Mouse (Mus musculus): ENCODE results near the gene Nxt1.
A peak's percentile ranks its signal among the peaks of the same experiment; 100 is the strongest.

Nxt1 gene

GRCm38 (mm10) chr2:148672199-148673096 lies at the start of gene Nxt1:
Nxt1 (plus strand) TSS chr2:148672601.
- DNase-seq (ENCODE audit: low spot score), result peak; percentile 98

- no peak for DNase-seq (ENCODE audit: low spot score)
These were observed 49.3 kb upstream of the Nxt1 start for GRCm38 (mm10) chr2:148623067-148623466.

- no peak for DNase-seq (ENCODE audit: low spot score)
These were observed 47.9 kb upstream of the Nxt1 start for GRCm38 (mm10) chr2:148624484-148624883.

GRCm38 (mm10) chr2:148627011-148627471 lies 45.4 kb upstream of the Nxt1 start:
- no peak for DNase-seq (ENCODE audit: low spot score)

GRCm38 (mm10) chr2:148631011-148631410 lies 41.4 kb upstream of the Nxt1 start:
- DNase-seq (ENCODE audit: low spot score), result no peak

GRCm38 (mm10) chr2:148631602-148632001 lies 40.8 kb upstream of the Nxt1 start:
- no peak for DNase-seq (ENCODE audit: low spot score)

GRCm38 (mm10) chr2:148634466-148634865 lies 37.9 kb upstream of the Nxt1 start:
- no peak for DNase-seq (ENCODE audit: low spot score)

GRCm38 (mm10) chr2:148642610-148643370 lies 29.6 kb upstream of the Nxt1 start:
- DNase-seq (ENCODE audit: low spot score), result no peak

GRCm38 (mm10) chr2:148644421-148645000 lies 27.9 kb upstream of the Nxt1 start:
- DNase-seq (ENCODE audit: low spot score), result no peak

- DNase-seq (ENCODE audit: low spot score), result no peak
These were observed 21.6 kb upstream of the Nxt1 start for GRCm38 (mm10) chr2:148650587-148651357.

- DNase-seq (ENCODE audit: low spot score), result peak; percentile 13
These were observed 17.4 kb upstream of the Nxt1 start for GRCm38 (mm10) chr2:148654961-148655360.

GRCm38 (mm10) chr2:148663458-148663857 lies 8.9 kb upstream of the Nxt1 start:
- no peak for DNase-seq (ENCODE audit: low spot score)

- peak; percentile 73 for DNase-seq (ENCODE audit: low spot score)
These were observed 5.4 kb downstream of the Nxt1 start for GRCm38 (mm10) chr2:148677801-148678200.

- peak; percentile 78 for DNase-seq (ENCODE audit: low spot score)
These were observed 6.9 kb downstream of the Nxt1 start for GRCm38 (mm10) chr2:148679346-148679745.

- DNase-seq (ENCODE audit: low spot score), result peak; percentile 99
These were observed 8.4 kb downstream of the Nxt1 start, which contains the start of gene Gzf1 for GRCm38 (mm10) chr2:148680775-148681291. Gzf1 (plus strand) TSS chr2:148681023.

- no peak for DNase-seq (ENCODE audit: low spot score)
These were observed 9.1 kb downstream of the Nxt1 start for GRCm38 (mm10) chr2:148681461-148681891.

- DNase-seq (ENCODE audit: low spot score), result no peak
These were observed 10.6 kb downstream of the Nxt1 start for GRCm38 (mm10) chr2:148683031-148683430.

GRCm38 (mm10) chr2:148684972-148685371 lies 12.6 kb downstream of the Nxt1 start:
- no peak for DNase-seq (ENCODE audit: low spot score)

GRCm38 (mm10) chr2:148685709-148686108 lies 13.3 kb downstream of the Nxt1 start:
- peak; percentile 35 for DNase-seq (ENCODE audit: low spot score)

- DNase-seq (ENCODE audit: low spot score), result no peak
These were observed 14.5 kb downstream of the Nxt1 start for GRCm38 (mm10) chr2:148686862-148687261.

- DNase-seq (ENCODE audit: low spot score), result no peak
These were observed 15.6 kb downstream of the Nxt1 start for GRCm38 (mm10) chr2:148687971-148688370.

Data from yolk sac, embryonic 10.5 days (tissue).